Comparison of ENCODE assay signal across 8 mouse cellular contexts in genomic region chr9:45546024-45546638, GRCm38 (mm10).
DNase-seq lines count a peak whose midpoint lies in the region; ATAC-seq and TF ChIP-seq lines count a peak whose summit lies in the region.

No protein-coding gene starts in this region.

- H3K4me3 ChIP-seq in liver, embryonic 16.5 days (ENCODE audit: low read depth, low read length) = no peak overlapping the region
- no peak overlapping the region for H3K4me3 ChIP-seq in liver, postnatal 0 days (ENCODE audit: low read depth, low read length)
- no peak overlapping the region for H3K4me3 ChIP-seq in hindbrain, embryonic 16.5 days (ENCODE audit: low read length)

- TF ChIP-seq EP300 in liver, postnatal 0 days (IDR thresholded peaks at IDR 0.05; ENCODE audit: low read depth) = no peak

- 41% methylated on average over 13 of the region's 13 CpGs for WGBS in liver, embryonic 16.5 days (ENCODE audit: insufficient replicate concordance)
- WGBS in liver, postnatal 0 days (ENCODE audit: insufficient replicate concordance) = 47% methylated on average over 13 of the region's 13 CpGs
- WGBS in hindbrain, embryonic 16.5 days = 37% methylated on average over 13 of the region's 13 CpGs

- intact Hi-C loops in heart, postnatal 25 days (cut with DNase I) = no loop called here
- intact Hi-C loops in gastrocnemius, postnatal 36 days (cut with DNase I) = no loop called here

- no peak for TF ChIP-seq CTCF in liver, postnatal 0 days (IDR thresholded peaks at IDR 0.05; ENCODE audit: low read depth)

- H3K36me3 ChIP-seq in liver, embryonic 16.5 days (ENCODE audit: control insufficient read depth, insufficient read depth) = no peaks in the 10 kb centered on the region
- no peaks in the 10 kb centered on the region for H3K36me3 ChIP-seq in liver, postnatal 0 days (replicated peaks; ENCODE audit: insufficient read depth, low read length)
- no peaks in the 10 kb centered on the region for H3K36me3 ChIP-seq in hindbrain, embryonic 16.5 days (ENCODE audit: control insufficient read depth, insufficient read depth, low read length)

- H3K4me1 ChIP-seq in liver, embryonic 16.5 days (ENCODE audit: control insufficient read depth, low read depth, low read length) = no peaks in the 10 kb centered on the region
- peaks cover 10% of the 10 kb centered on the region; the same call in 1 of the 2 replicates for H3K4me1 ChIP-seq in liver, postnatal 0 days (ENCODE audit: insufficient read depth)
- peaks cover 21% of the 10 kb centered on the region for H3K4me1 ChIP-seq in hindbrain, embryonic 16.5 days (ENCODE audit: control insufficient read depth, insufficient read depth, low read depth, low read length)

- H3K27ac ChIP-seq in liver, embryonic 16.5 days (ENCODE audit: low read length) = 0 out of 2 replicates have a peak overlapping the region, but pooled peaks have one; percentile 48
- H3K27ac ChIP-seq in liver, postnatal 0 days (ENCODE audit: low read depth) = no peak overlapping the region
- H3K27ac ChIP-seq in hindbrain, embryonic 16.5 days (ENCODE audit: low read depth, low read length) = 0 out of 2 replicates have a peak overlapping the region, but pooled peaks have one; percentile 10

- no peaks in the 10 kb centered on the region for H3K9me3 ChIP-seq in liver, embryonic 16.5 days (replicated peaks; ENCODE audit: control insufficient read depth, low read length)
- H3K9me3 ChIP-seq in liver, postnatal 0 days (ENCODE audit: low read length) = no peaks in the 10 kb centered on the region
- H3K9me3 ChIP-seq in hindbrain, embryonic 16.5 days (ENCODE audit: control insufficient read depth, low read length) = no peaks in the 10 kb centered on the region

- ATAC-seq in liver, embryonic 16.5 days (ENCODE audit: low read depth) = no peak
- ATAC-seq in liver, postnatal 0 days = no peak
- no peak for ATAC-seq in hindbrain, embryonic 16.5 days

- peak; percentile 10 for DNase-seq in adrenal gland, postnatal 10 days
- no peak for DNase-seq in adrenal gland, postnatal 4 days (ENCODE audit: low spot score in 2 of 2)
- DNase-seq in liver, postnatal 0 days = no peak
- DNase-seq in retina, embryonic 14.5 days (ENCODE audit: low spot score) = peak; percentile 80
- no peak for DNase-seq in heart, postnatal 25 days (ENCODE audit: low spot score)
- no peak for DNase-seq in gastrocnemius, postnatal 36 days

- no peak overlapping the region for H3K4me2 ChIP-seq in liver, embryonic 16.5 days (ENCODE audit: low read depth, low read length)
- H3K4me2 ChIP-seq in liver, postnatal 0 days (ENCODE audit: low read depth, low read length) = no peak overlapping the region
- H3K4me2 ChIP-seq in hindbrain, embryonic 16.5 days (ENCODE audit: low read length) = no peak overlapping the region

- no peaks in the 10 kb centered on the region for H3K27me3 ChIP-seq in liver, embryonic 16.5 days (ENCODE audit: control insufficient read depth, insufficient read depth, low read depth, low read length)
- no peaks in the 10 kb centered on the region for H3K27me3 ChIP-seq in liver, postnatal 0 days (ENCODE audit: insufficient read depth, low read length)
- no peaks in the 10 kb centered on the region for H3K27me3 ChIP-seq in hindbrain, embryonic 16.5 days (replicated peaks; ENCODE audit: control insufficient read depth, insufficient read depth, low read length)

- H3K9ac ChIP-seq in liver, embryonic 16.5 days (ENCODE audit: low read depth, low read length) = no peak overlapping the region
- H3K9ac ChIP-seq in liver, postnatal 0 days (replicated peaks) = no peak overlapping the region
- no peak overlapping the region for H3K9ac ChIP-seq in hindbrain, embryonic 16.5 days (ENCODE audit: low read depth, low read length)

Comparison
In these comparisons a context has a peak if more than half of its experiments do, and no peak if none do; other contexts are left out.
1. DNase-seq: peak in adrenal gland, postnatal 10 days (single experiment) and retina, embryonic 14.5 days (single experiment); none in adrenal gland, postnatal 4 days (0 of 2), liver, postnatal 0 days (single experiment), heart, postnatal 25 days (single experiment) and gastrocnemius, postnatal 36 days (0 of 2).